Mouse (Mus musculus) limb, embryonic 11.5 days (tissue): ENCODE data around the gene Itgb8. TPM values are rescaled to one million over a fixed set of nuclear protein-coding genes. Genes with fewer than 3 reads are reported as not detected.

ENCODE experiments used
- ATAC-seq: fragments of 200-750 bp; cut with Nextera tagmentation; 2 replicates; pipeline ENCODE4 v1.8.0; 2017; ENCODE audit warnings: low read depth; ENCODE audit not compliant: insufficient number of reproducible peaks, low FRiP score, low TSS enrichment
- DNase-seq: peaks from one replicate; pipeline ENCODE4 v3.0.0-alpha.2; 2015; ENCODE audit warnings: low spot score
- H3K27ac ChIP-seq: fragments of 300-500 bp; sonication (generic); replicated peaks from 2 replicates; pipeline ENCODE4 v1.5.1; 2014; ENCODE audit warnings: low read depth, mild to moderate bottlenecking, low read length
- H3K27me3 ChIP-seq: fragments of 300-500 bp; sonication (generic); 2 replicates; pipeline ENCODE4 v1.6.1; 2014; ENCODE audit warnings: mild to moderate bottlenecking, low read length, mixed read lengths; ENCODE audit not compliant: control insufficient read depth, insufficient read depth
- H3K36me3 ChIP-seq: fragments of 300-500 bp; sonication (generic); 2 replicates; pipeline ENCODE4 v1.6.1; 2014; ENCODE audit warnings: mild to moderate bottlenecking, low read length, moderate library complexity, mixed read lengths; ENCODE audit not compliant: control insufficient read depth, insufficient read depth
- H3K4me1 ChIP-seq: fragments of 300-500 bp; sonication (generic); 2 replicates; pipeline ENCODE4 v1.6.1; 2014; ENCODE audit warnings: low read length, mixed read lengths; ENCODE audit not compliant: control insufficient read depth, insufficient read depth
- H3K4me2 ChIP-seq: fragments of 300-500 bp; sonication (generic); 2 replicates; pipeline ENCODE4 v1.6.1; 2014; ENCODE audit warnings: low read depth, mild to moderate bottlenecking, moderate library complexity; ENCODE audit not compliant: severe bottlenecking
- H3K4me3 ChIP-seq: fragments of 300-500 bp; sonication (generic); 2 replicates; pipeline ENCODE4 v1.5.1; 2014; ENCODE audit warnings: low read depth, low read length
- H3K9ac ChIP-seq: fragments of 300-500 bp; sonication (generic); 2 replicates; pipeline ENCODE4 v1.6.1; 2014; ENCODE audit warnings: mild to moderate bottlenecking, low read length
- H3K9me3 ChIP-seq: fragments of 300-500 bp; sonication (generic); 2 replicates; pipeline ENCODE4 v1.6.1; 2016; ENCODE audit warnings: low read length; ENCODE audit not compliant: control insufficient read depth
- WGBS: fragments of 180-500 bp; shearing (Covaris S2); extraction: QIAGEN DNeasy Blood & Tissue Kit; methylation state at CpG from one replicate; pipeline ENCODE4 v1.1.7; 2014; 5-methylcytosine and 5-hydroxymethylcytosine counted together
- polyA plus RNA-seq: library from polyadenylated mRNA; unstranded; fragments of >200 nt; fragmentation: Nextera tagmentation; extraction: Ambion mirVana; gene quantifications from 2 replicates; pipeline ENCODE4 v1.2.1, GENCODE M21; 2014

The Itgb8 gene
- polyA plus RNA-seq, 1 experiment from 2014 or later, result 5.0 TPM

- Histone ChIP-seq H3K4me1 (no peaks in the 10 kb centered on the region), H3K9ac (no peak overlapping the region), H3K9me3 (no peaks in the 10 kb centered on the region), H3K4me2 (no peak overlapping the region), H3K27me3 (no peaks in the 10 kb centered on the region), H3K4me3 (no peak overlapping the region), H3K27ac (no peak overlapping the region), H3K36me3 (no peaks in the 10 kb centered on the region)
- WGBS, result 93% methylated on average over 1 of the region's 1 CpGs
- DNase-seq (no peak), ATAC-seq (no peak)
Measured at GRCm38 (mm10) chr12:119219409-119219808, 19.2 kb downstream of the Itgb8 start.

DNA sequence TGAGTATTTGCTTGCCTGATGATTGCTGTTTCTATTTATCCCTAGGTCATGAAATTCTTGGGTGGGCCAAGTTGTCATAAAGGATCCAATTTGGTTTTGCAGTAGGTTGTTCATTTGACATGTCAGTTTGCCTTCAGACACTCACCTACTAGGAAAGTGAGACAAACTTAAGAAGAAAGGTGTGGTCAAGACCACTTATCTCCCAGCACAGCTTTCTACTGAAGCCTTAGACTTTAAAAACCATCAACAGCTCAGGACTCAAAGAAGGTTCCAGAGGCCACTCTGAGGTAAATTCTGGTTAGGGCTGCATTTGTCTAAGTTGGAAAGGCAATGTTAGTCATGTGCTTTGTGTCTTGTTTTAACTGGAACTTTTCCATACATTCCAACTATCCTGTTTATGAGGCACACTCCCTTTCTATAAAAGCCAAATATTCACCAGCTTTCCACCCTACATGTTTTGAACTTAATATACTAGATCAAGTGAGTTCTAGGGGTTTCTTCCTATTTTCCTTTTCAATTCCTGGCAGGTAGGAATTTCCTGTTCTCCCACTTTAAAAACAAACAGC, 20.8 kb downstream of the Itgb8 start:
- Histone ChIP-seq H3K9me3 (no peaks in the 10 kb centered on the region), H3K27ac (no peak overlapping the region), H3K9ac (no peak overlapping the region), H3K36me3 (no peaks in the 10 kb centered on the region), H3K27me3 (no peaks in the 10 kb centered on the region), H3K4me1 (no peaks in the 10 kb centered on the region), H3K4me2 (no peak overlapping the region), H3K4me3 (no peak overlapping the region)
- ATAC-seq (no peak), DNase-seq (no peak)

GRCm38 (mm10) chr12:119215225-119215624, 23.4 kb downstream of the Itgb8 start:
- Histone ChIP-seq H3K9me3 (no peaks in the 10 kb centered on the region), H3K36me3 (no peaks in the 10 kb centered on the region), H3K4me1 (no peaks in the 10 kb centered on the region), H3K27ac (no peak overlapping the region), H3K4me2 (no peak overlapping the region), H3K27me3 (no peaks in the 10 kb centered on the region), H3K9ac (no peak overlapping the region), H3K4me3 (no peak overlapping the region)
- DNase-seq (no peak), ATAC-seq (no peak)
- 93% methylated on average over 3 of the region's 3 CpGs for WGBS

- H3K9ac ChIP-seq, result no peak overlapping the region
- no peak overlapping the region for H3K4me2 ChIP-seq
- H3K9me3 ChIP-seq, result no peaks in the 10 kb centered on the region
- WGBS, result 34% methylated on average over 2 of the region's 2 CpGs
- no peak overlapping the region for H3K27ac ChIP-seq
- H3K27me3 ChIP-seq, result no peaks in the 10 kb centered on the region
- no peak overlapping the region for H3K4me3 ChIP-seq
- ATAC-seq, result no peak
- H3K4me1 ChIP-seq, result no peaks in the 10 kb centered on the region
- H3K36me3 ChIP-seq, result no peaks in the 10 kb centered on the region
- no peak for DNase-seq
Measured at GRCm38 (mm10) chr12:119211533-119211932, 27.1 kb downstream of the Itgb8 start.

DNA sequence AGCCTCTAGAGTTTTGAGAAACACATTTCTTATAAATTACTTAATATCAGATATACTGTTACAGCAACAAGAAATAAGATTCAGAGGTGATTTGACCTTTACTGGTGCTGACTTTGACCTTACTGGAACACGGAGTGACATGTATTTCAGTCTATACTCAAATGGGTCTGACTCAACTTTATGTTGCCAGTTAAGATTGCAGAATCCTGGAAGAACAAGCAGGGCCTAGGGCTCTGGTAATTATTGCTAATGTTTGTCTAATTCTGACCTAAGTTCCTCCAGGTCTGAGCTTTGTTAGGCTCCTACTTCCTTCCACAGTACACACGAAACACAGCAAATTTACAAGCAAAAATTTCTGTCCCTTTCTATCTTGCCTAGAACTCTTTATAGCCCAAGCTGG, 28.0 kb downstream of the Itgb8 start:
- H3K4me2 ChIP-seq, result no peak overlapping the region
- H3K27ac ChIP-seq, result no peak overlapping the region
- no peak overlapping the region for H3K9ac ChIP-seq
- H3K4me1 ChIP-seq, result no peaks in the 10 kb centered on the region
- WGBS, result 80% methylated on average over 2 of the region's 2 CpGs
- H3K27me3 ChIP-seq, result no peaks in the 10 kb centered on the region
- H3K9me3 ChIP-seq, result no peaks in the 10 kb centered on the region
- no peak overlapping the region for H3K4me3 ChIP-seq
- no peak for DNase-seq
- no peaks in the 10 kb centered on the region for H3K36me3 ChIP-seq
- no peak for ATAC-seq

DNA sequence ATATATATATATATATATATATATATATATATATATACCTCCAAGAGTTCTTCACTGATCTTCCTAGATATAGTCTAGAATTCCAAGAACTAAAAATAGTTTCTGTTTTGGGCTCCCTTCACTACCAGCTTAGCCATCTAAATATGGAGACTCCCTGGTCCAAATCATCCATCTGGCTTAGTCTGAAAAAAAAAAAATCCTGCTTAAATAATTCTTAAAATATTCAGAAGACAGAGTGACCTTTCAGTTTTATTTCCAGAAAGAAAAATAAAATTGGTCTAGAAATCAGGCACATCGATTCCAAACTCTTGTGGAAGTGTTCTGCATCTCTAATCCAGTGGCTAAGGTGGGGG, 28.6 kb downstream of the Itgb8 start:
- no peaks in the 10 kb centered on the region for H3K27me3 ChIP-seq
- WGBS, result 95% methylated on average over 1 of the region's 1 CpGs
- no peaks in the 10 kb centered on the region for H3K36me3 ChIP-seq
- H3K4me3 ChIP-seq, result no peak overlapping the region
- no peak for ATAC-seq
- H3K9ac ChIP-seq, result no peak overlapping the region
- no peaks in the 10 kb centered on the region for H3K9me3 ChIP-seq
- no peak overlapping the region for H3K27ac ChIP-seq
- H3K4me1 ChIP-seq, result no peaks in the 10 kb centered on the region
- no peak overlapping the region for H3K4me2 ChIP-seq
- DNase-seq, result no peak

- H3K27ac ChIP-seq, result no peak overlapping the region
- no peak overlapping the region for H3K4me3 ChIP-seq
- WGBS, result 95% methylated on average over 2 of the region's 2 CpGs
- H3K9ac ChIP-seq, result no peak overlapping the region
- H3K4me2 ChIP-seq, result no peak overlapping the region
- no peaks in the 10 kb centered on the region for H3K27me3 ChIP-seq
- ATAC-seq (no peak), DNase-seq (no peak)
- no peaks in the 10 kb centered on the region for H3K36me3 ChIP-seq
- H3K9me3 ChIP-seq, result no peaks in the 10 kb centered on the region
- H3K4me1 ChIP-seq, result no peaks in the 10 kb centered on the region
Measured at GRCm38 (mm10) chr12:119209384-119210072, 29.1 kb downstream of the Itgb8 start.

DNA sequence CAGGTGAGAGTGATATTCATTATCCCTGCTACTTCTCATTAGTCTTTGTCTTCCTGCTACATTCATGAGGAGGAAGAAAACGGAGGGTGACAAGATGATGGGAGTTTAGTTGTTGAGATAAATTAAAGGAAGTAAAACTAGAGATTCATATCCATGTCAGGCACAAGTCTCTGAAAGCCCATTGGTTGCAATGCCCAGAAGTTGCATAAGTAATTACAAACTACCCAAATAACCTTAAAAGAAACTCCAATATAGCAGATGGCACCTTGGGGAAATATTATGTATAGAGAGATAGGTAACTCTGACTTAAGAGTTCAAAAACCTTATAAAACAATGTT, 31.2 kb downstream of the Itgb8 start:
- H3K9me3 ChIP-seq, result no peaks in the 10 kb centered on the region
- ATAC-seq, result no peak
- 78% methylated on average over 1 of the region's 1 CpGs for WGBS

More for the DNA sequence above, 31.2 kb downstream of the Itgb8 start:
- H3K4me2 ChIP-seq, result no peak overlapping the region
- no peaks in the 10 kb centered on the region for H3K27me3 ChIP-seq
- H3K4me3 ChIP-seq, result no peak overlapping the region
- no peaks in the 10 kb centered on the region for H3K36me3 ChIP-seq
- no peak overlapping the region for H3K9ac ChIP-seq
- no peaks in the 10 kb centered on the region for H3K4me1 ChIP-seq
- DNase-seq, result no peak
- no peak overlapping the region for H3K27ac ChIP-seq
